Mouse (Mus musculus) hindbrain, embryonic 14.5 days (tissue): ENCODE data around the gene Tmem234. TPM values are rescaled to one million over a fixed set of nuclear protein-coding genes. Genes with fewer than 3 reads are reported as not detected.

Experiments used
- ATAC-seq: fragments of 200-750 bp; cut with Nextera tagmentation; 2 replicates; pipeline ENCODE4 v1.8.0; 2017; ENCODE audit warnings: moderate number of reproducible peaks, mild to moderate bottlenecking, moderate TSS enrichment, moderate library complexity; ENCODE audit not compliant: low FRiP score
- DNase-seq: peaks from one replicate; pipeline ENCODE4 v3.0.0-alpha.2; 2015; ENCODE audit warnings: low spot score
- H3K27ac ChIP-seq: fragments of 300-500 bp; sonication (generic); 2 replicates; pipeline ENCODE4 v1.5.1; 2014; ENCODE audit warnings: mild to moderate bottlenecking, moderate library complexity
- H3K27me3 ChIP-seq: fragments of 300-500 bp; sonication (generic); 2 replicates; pipeline ENCODE4 v1.6.1; 2014; ENCODE audit warnings: mild to moderate bottlenecking, low read length, mixed read lengths; ENCODE audit not compliant: control insufficient read depth, insufficient read depth
- H3K36me3 ChIP-seq: fragments of 300-500 bp; sonication (generic); replicated peaks from 2 replicates; pipeline ENCODE4 v1.6.1; 2014; ENCODE audit not compliant: control insufficient read depth, insufficient read depth
- H3K4me1 ChIP-seq: fragments of 300-500 bp; sonication (generic); replicated peaks from 2 replicates; pipeline ENCODE4 v1.6.1; 2014; ENCODE audit warnings: antibody characterized with exemption, low read length, mixed read lengths; ENCODE audit not compliant: control insufficient read depth, insufficient read depth
- H3K4me2 ChIP-seq: fragments of 300-500 bp; sonication (generic); replicated peaks from 2 replicates; pipeline ENCODE4 v1.6.1; 2014; ENCODE audit warnings: mild to moderate bottlenecking, moderate library complexity
- H3K4me3 ChIP-seq: fragments of 300-500 bp; sonication (generic); replicated peaks from 2 replicates; pipeline ENCODE4 v1.5.1; 2014; ENCODE audit warnings: mild to moderate bottlenecking, low read length
- H3K9ac ChIP-seq: fragments of 300-500 bp; sonication (generic); 2 replicates; pipeline ENCODE4 v1.6.1; 2014
- H3K9me3 ChIP-seq: fragments of 300-500 bp; sonication (generic); 2 replicates; pipeline ENCODE4 v1.6.1; 2016; ENCODE audit warnings: low read length; ENCODE audit not compliant: control insufficient read depth
- WGBS: fragments of 180-500 bp; shearing (Covaris S2); extraction: QIAGEN DNeasy Blood & Tissue Kit; methylation state at CpG from one replicate; pipeline ENCODE4 v1.1.7; 2014; 5-methylcytosine and 5-hydroxymethylcytosine counted together
- polyA plus RNA-seq: library from polyadenylated mRNA; unstranded; fragments of >200 nt; fragmentation: Nextera tagmentation; extraction: Ambion mirVana; gene quantifications from 2 replicates; pipeline ENCODE4 v1.2.1, GENCODE M21; 2014

Tmem234 gene
- polyA plus RNA-seq, 1 experiment from 2014 or later: 188 TPM

GRCm38 (mm10) chr4:129576863-129577491 is 23.5 kb upstream of the Tmem234 start:
- Histone ChIP-seq H3K36me3 (no peaks in the 10 kb centered on the region), H3K9me3 (no peaks in the 10 kb centered on the region), H3K9ac (no peak overlapping the region), H3K27ac (no peak overlapping the region), H3K4me3 (no peak overlapping the region), H3K27me3 (no peaks in the 10 kb centered on the region), H3K4me2 (peak overlapping the region; percentile 8; the same call in 1 of the 2 replicates), H3K4me1 (no peaks in the 10 kb centered on the region)
- 28% methylated on average over 21 of the region's 21 CpGs for WGBS
- DNase-seq (peak; percentile 71), ATAC-seq (no peak)

DNA sequence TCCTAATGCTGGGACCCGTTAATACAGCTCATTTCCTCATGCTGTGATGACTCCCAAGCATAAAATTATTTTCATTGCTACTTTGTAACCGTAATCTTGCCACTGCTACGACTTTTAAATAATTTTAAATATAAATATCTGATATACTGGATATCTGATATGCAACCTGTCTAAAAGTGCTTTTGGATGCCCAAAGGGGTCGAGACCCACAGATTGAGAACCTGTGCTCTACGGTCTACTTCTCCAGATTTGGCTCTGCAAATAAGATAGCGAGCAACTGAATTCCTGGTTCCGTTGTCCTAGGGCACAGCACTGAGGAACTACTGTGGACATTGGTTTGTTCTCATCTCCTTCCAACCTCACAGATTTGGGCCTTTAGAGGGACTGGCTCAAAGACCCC is 22.8 kb upstream of the Tmem234 start:
- ATAC-seq: no peak
- Histone ChIP-seq H3K36me3 (no peaks in the 10 kb centered on the region), H3K4me3 (no peak overlapping the region), H3K27ac (no peak overlapping the region), H3K27me3 (no peaks in the 10 kb centered on the region), H3K4me2 (no peak overlapping the region), H3K4me1 (no peaks in the 10 kb centered on the region), H3K9ac (no peak overlapping the region), H3K9me3 (no peaks in the 10 kb centered on the region)
- WGBS: 83% methylated on average over 7 of the region's 7 CpGs
- no peak for DNase-seq

- Histone ChIP-seq H3K27me3 (no peaks in the 10 kb centered on the region), H3K4me3 (no peak within 1 kb of the TSS), H3K4me2 (peak within 1 kb of the TSS; percentile 8; the same call in 1 of the 2 replicates), H3K4me1 (no peaks in the 10 kb centered on the region), H3K27ac (no peak within 1 kb of the TSS), H3K36me3 (no peaks in the 10 kb centered on the region), H3K9ac (no peak within 1 kb of the TSS), H3K9me3 (no peaks in the 10 kb centered on the region)
- no peak for ATAC-seq
- 88% methylated on average over 5 of the region's 5 CpGs for WGBS
- no peak for DNase-seq
Observed at GRCm38 (mm10) chr4:129578466-129578865, 22.0 kb upstream of the Tmem234 start, which contains the start of gene Fam167b. Fam167b (minus strand) TSS chr4:129578549.

DNA sequence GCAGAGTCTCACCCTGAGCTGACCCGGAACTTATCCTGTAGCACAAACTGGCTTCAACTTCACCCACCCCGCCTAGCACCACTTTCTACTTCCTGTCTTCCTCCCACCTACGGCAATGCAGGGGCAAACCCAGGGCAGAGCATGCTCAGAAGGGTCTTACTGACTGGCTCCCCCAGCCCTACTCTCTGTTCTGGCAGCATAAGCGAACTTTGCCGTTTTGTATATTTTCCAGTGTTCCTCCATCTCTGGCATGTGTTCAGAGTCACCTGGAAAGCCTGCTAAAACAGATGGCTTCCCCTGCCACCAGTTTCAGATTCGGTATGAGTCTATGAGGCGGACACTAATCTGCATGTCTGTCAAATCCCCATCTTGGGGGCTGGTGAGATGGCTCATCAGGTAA is 20.1 kb upstream of the Tmem234 start:
- H3K4me2 ChIP-seq: no peak overlapping the region
- WGBS: 76% methylated on average over 7 of the region's 7 CpGs
- no peaks in the 10 kb centered on the region for H3K27me3 ChIP-seq
- ATAC-seq (no peak), DNase-seq (no peak)
- no peaks in the 10 kb centered on the region for H3K4me1 ChIP-seq
- H3K9ac ChIP-seq: no peak overlapping the region
- H3K27ac ChIP-seq: no peak overlapping the region
- no peaks in the 10 kb centered on the region for H3K36me3 ChIP-seq
- H3K9me3 ChIP-seq: no peaks in the 10 kb centered on the region
- no peak overlapping the region for H3K4me3 ChIP-seq

GRCm38 (mm10) chr4:129582251-129582650 is 18.2 kb upstream of the Tmem234 start:
- H3K27ac ChIP-seq: no peak overlapping the region
- no peaks in the 10 kb centered on the region for H3K36me3 ChIP-seq
- H3K4me3 ChIP-seq: no peak overlapping the region
- ATAC-seq (no peak), DNase-seq (no peak)
- H3K9ac ChIP-seq: no peak overlapping the region
- H3K4me1 ChIP-seq: no peaks in the 10 kb centered on the region
- no peaks in the 10 kb centered on the region for H3K9me3 ChIP-seq
- H3K4me2 ChIP-seq: no peak overlapping the region
- WGBS: 96% methylated on average over 1 of the region's 1 CpGs
- no peaks in the 10 kb centered on the region for H3K27me3 ChIP-seq

DNA sequence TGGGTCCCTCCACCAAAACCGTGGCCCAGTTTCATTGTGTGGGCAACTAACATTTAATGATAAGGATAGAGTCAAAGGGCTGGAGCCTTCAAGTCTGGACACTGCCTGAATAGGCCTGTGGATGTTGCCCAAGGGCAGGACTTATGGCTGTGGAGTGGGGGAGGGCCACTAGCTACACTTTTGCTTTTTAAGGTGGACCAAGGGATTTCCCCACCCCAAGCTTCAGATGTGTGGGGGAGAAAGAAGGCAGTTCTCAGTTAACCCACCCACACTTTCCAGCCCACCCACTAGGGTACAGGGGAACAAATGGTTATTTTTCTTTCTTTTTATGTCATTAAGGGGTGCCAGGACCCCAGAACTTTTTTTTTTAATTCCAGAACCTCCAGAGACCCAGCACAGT is 16.1 kb upstream of the Tmem234 start:
- ATAC-seq (no peak), DNase-seq (no peak)
- H3K27me3 ChIP-seq: no peaks in the 10 kb centered on the region
- no peaks in the 10 kb centered on the region for H3K9me3 ChIP-seq
- no peaks in the 10 kb centered on the region; the same call in 1 of the 2 replicates for H3K36me3 ChIP-seq
- no peak overlapping the region for H3K4me3 ChIP-seq
- H3K27ac ChIP-seq: no peak overlapping the region
- WGBS: 92% methylated on average over 1 of the region's 1 CpGs
- H3K4me1 ChIP-seq: no peaks in the 10 kb centered on the region
- peak overlapping the region; percentile 48; the same call in 1 of the 2 replicates for H3K4me2 ChIP-seq
- H3K9ac ChIP-seq: no peak overlapping the region

DNA sequence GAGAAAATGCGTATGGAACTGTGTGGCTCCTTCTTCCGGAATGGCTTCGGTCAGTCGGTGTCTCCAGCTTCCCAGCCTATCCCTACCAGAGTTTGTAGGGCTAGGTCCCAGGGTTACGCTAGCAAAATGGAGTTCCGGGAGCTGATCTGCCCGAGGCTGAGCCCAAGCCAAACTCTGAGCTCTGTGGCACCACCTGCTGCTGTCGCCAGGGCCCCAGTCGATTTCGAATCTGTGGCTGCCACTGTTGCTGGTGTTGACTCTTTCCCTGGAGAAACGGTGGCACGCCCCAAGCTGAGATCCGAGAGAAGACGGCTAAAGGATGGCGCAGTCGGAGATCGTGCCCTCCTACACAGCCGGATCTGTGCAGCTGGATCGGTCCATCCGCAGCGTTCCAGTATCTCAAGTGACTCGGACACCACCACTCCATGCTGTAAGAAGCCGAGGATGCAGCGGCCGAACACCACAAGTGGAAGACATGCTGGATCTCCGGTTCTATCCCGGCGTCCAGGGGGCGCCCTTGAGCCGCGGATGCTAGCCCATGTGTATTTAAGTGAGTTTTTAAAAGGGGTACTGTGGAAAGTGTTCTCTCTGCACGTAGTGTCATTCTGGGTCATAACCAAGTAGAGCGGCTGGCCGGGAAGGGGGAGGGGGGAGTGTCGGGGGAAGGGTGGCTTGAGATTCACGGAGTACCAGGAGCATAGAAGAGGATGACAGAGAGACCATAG is 15.4 kb upstream of the Tmem234 start:
- Histone ChIP-seq H3K4me1 (no peaks in the 10 kb centered on the region), H3K9ac (peak overlapping the region; percentile 32), H3K4me2 (peak overlapping the region; percentile 48), H3K9me3 (no peaks in the 10 kb centered on the region), H3K4me3 (peak overlapping the region; percentile 21), H3K36me3 (no peaks in the 10 kb centered on the region; the same call in 1 of the 2 replicates), H3K27me3 (no peaks in the 10 kb centered on the region), H3K27ac (no peak overlapping the region)
- 2% methylated on average over 36 of the region's 36 CpGs for WGBS
- peak; percentile 66 for DNase-seq
- no peak; the same call in 1 of the 2 replicates for ATAC-seq

GRCm38 (mm10) chr4:129585773-129586172 is 14.7 kb upstream of the Tmem234 start:
- no peak overlapping the region; the same call in 1 of the 2 replicates for H3K4me2 ChIP-seq
- no peaks in the 10 kb centered on the region for H3K27me3 ChIP-seq
- WGBS: 85% methylated on average over 9 of the region's 9 CpGs
- H3K27ac ChIP-seq: no peak overlapping the region
- peaks cover 6% of the 10 kb centered on the region for H3K36me3 ChIP-seq
- no peaks in the 10 kb centered on the region for H3K9me3 ChIP-seq
- no peaks in the 10 kb centered on the region for H3K4me1 ChIP-seq
- no peak overlapping the region for H3K4me3 ChIP-seq
- H3K9ac ChIP-seq: no peak overlapping the region
- no peak for ATAC-seq
- DNase-seq: no peak

DNA sequence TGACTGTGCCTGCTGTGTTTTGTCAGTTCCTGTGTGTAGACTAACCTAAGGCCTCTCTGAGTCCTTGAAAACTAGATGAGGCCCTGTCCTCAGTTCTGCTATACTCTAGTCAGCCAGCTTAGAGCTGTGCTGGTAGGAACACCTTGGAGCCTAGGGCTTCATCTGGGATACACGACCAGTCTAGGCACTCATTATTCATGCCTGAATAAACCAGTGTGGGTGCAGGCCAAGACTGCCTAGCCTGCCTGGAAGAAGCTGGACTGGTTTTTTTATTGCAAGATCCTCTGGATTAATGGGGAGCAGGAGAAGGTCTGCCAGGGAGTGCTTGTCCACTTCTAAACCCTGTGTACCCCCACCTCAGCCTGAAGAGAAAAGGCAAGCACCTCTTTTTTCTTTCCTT is 13.5 kb upstream of the Tmem234 start:
- ATAC-seq (no peak), DNase-seq (no peak)
- Histone ChIP-seq H3K9ac (no peak overlapping the region), H3K9me3 (no peaks in the 10 kb centered on the region), H3K4me2 (no peak overlapping the region), H3K27me3 (no peaks in the 10 kb centered on the region), H3K4me1 (no peaks in the 10 kb centered on the region), H3K27ac (no peak overlapping the region), H3K36me3 (peaks cover 18% of the 10 kb centered on the region), H3K4me3 (no peak overlapping the region)
- WGBS: 39% methylated on average over 1 of the region's 1 CpGs
